In genomic region chr4:63260506-63260905, GRCm38 (mm10) we compare ENCODE assay signal across 16 mouse cellular contexts. TPM values are rescaled to one million over a fixed set of nuclear protein-coding genes. Genes with fewer than 3 reads are reported as not detected.
DNase-seq lines count a peak whose midpoint lies in the region; ATAC-seq lines count a peak whose summit lies in the region.
"Had no signal": no experiment of that assay in that cellular context is flagged by ENCODE, and none has a peak within 500 bp of the region (broad histone marks: within the 10 kb centered on the region; RNA-seq: fewer than 3 reads in every experiment).

No protein-coding gene starts in this region.

- H3K4me1 ChIP-seq in forebrain, embryonic 14.5 days (ENCODE audit: control insufficient read depth, insufficient read depth, low read length) = no peaks in the 10 kb centered on the region
- peaks cover 20% of the 10 kb centered on the region for H3K4me1 ChIP-seq in forebrain, embryonic 10.5 days
- no peaks in the 10 kb centered on the region for H3K4me1 ChIP-seq in hindbrain, embryonic 15.5 days (replicated peaks)
- H3K4me1 ChIP-seq in hindbrain, embryonic 12.5 days = peaks cover 11% of the 10 kb centered on the region
- H3K4me1 ChIP-seq in megakaryocyte, embryonic 14.5 days = no peaks in the 10 kb centered on the region

- no peaks in the 10 kb centered on the region for H3K9me3 ChIP-seq in forebrain, embryonic 14.5 days (replicated peaks; ENCODE audit: control insufficient read depth, low read length)
- no peaks in the 10 kb centered on the region for H3K9me3 ChIP-seq in forebrain, embryonic 10.5 days
- H3K9me3 ChIP-seq in hindbrain, embryonic 15.5 days = no peaks in the 10 kb centered on the region
- no peaks in the 10 kb centered on the region for H3K9me3 ChIP-seq in hindbrain, embryonic 12.5 days (replicated peaks)
- H3K9me3 ChIP-seq in megakaryocyte, embryonic 14.5 days = no peaks in the 10 kb centered on the region

- H3K4me3 ChIP-seq in forebrain, embryonic 14.5 days (ENCODE audit: low read depth, low read length) = no peak overlapping the region
- no peak overlapping the region for H3K4me3 ChIP-seq in forebrain, embryonic 10.5 days
- no peak overlapping the region for H3K4me3 ChIP-seq in hindbrain, embryonic 15.5 days
- no peak overlapping the region for H3K4me3 ChIP-seq in hindbrain, embryonic 12.5 days
- H3K4me3 ChIP-seq in megakaryocyte, embryonic 14.5 days (replicated peaks) = peak overlapping the region; percentile 3
- H3K4me3 ChIP-seq: gastrocnemius, adult 2 months; layer of hippocampus, adult 2 months had no signal

- no peak overlapping the region for H3K9ac ChIP-seq in forebrain, embryonic 14.5 days (ENCODE audit: low read length)
- H3K9ac ChIP-seq in hindbrain, embryonic 15.5 days = no peak overlapping the region
- H3K9ac ChIP-seq in hindbrain, embryonic 12.5 days = no peak overlapping the region
- H3K9ac ChIP-seq: liver, embryonic 14.5 days had no signal

- no peaks in the 10 kb centered on the region for H3K36me3 ChIP-seq in forebrain, embryonic 14.5 days (ENCODE audit: control insufficient read depth, insufficient read depth, low read length)
- H3K36me3 ChIP-seq in forebrain, embryonic 10.5 days (replicated peaks) = peaks cover 15% of the 10 kb centered on the region
- no peaks in the 10 kb centered on the region for H3K36me3 ChIP-seq in hindbrain, embryonic 15.5 days
- no peaks in the 10 kb centered on the region for H3K36me3 ChIP-seq in hindbrain, embryonic 12.5 days
- H3K36me3 ChIP-seq in megakaryocyte, embryonic 14.5 days (replicated peaks; ENCODE audit: low read length) = no peaks in the 10 kb centered on the region

- no peak overlapping the region for H3K27ac ChIP-seq in forebrain, embryonic 14.5 days (ENCODE audit: low read depth, low read length)
- no peak overlapping the region for H3K27ac ChIP-seq in forebrain, embryonic 10.5 days
- H3K27ac ChIP-seq in hindbrain, embryonic 15.5 days (replicated peaks) = no peak overlapping the region
- no peak overlapping the region for H3K27ac ChIP-seq in hindbrain, embryonic 12.5 days
- H3K27ac ChIP-seq: gastrocnemius, adult 2 months; layer of hippocampus, adult 2 months; liver, embryonic 14.5 days had no signal

- WGBS in forebrain, embryonic 14.5 days = 72% methylated on average over 10 of the region's 10 CpGs
- 95% methylated on average over 10 of the region's 10 CpGs for WGBS in forebrain, embryonic 10.5 days
- WGBS in hindbrain, embryonic 15.5 days = 75% methylated on average over 10 of the region's 10 CpGs
- 87% methylated on average over 10 of the region's 10 CpGs for WGBS in hindbrain, embryonic 12.5 days

- no peak overlapping the region for H3K4me2 ChIP-seq in forebrain, embryonic 14.5 days (ENCODE audit: low read length)
- H3K4me2 ChIP-seq in hindbrain, embryonic 15.5 days = no peak overlapping the region
- H3K4me2 ChIP-seq in hindbrain, embryonic 12.5 days (replicated peaks) = no peak overlapping the region

- ATAC-seq in forebrain, embryonic 14.5 days = 0 out of 2 replicates have a peak, but pooled peaks have one; percentile 21
- peak; percentile 25; the same call in 1 of the 2 replicates for ATAC-seq in hindbrain, embryonic 15.5 days (ENCODE audit: low FRiP score, low read depth)
- ATAC-seq in hindbrain, embryonic 12.5 days (ENCODE audit: low FRiP score) = no peak
- ATAC-seq in megakaryocyte, adult 5-6 weeks (ENCODE audit: poor library complexity, severe bottlenecking) = no peak

- no peaks in the 10 kb centered on the region for H3K27me3 ChIP-seq in forebrain, embryonic 14.5 days (replicated peaks; ENCODE audit: control insufficient read depth, insufficient read depth, low read length)
- H3K27me3 ChIP-seq in forebrain, embryonic 10.5 days (ENCODE audit: poor library complexity, severe bottlenecking) = no peaks in the 10 kb centered on the region
- H3K27me3 ChIP-seq in hindbrain, embryonic 15.5 days = no peaks in the 10 kb centered on the region
- H3K27me3 ChIP-seq in hindbrain, embryonic 12.5 days = no peaks in the 10 kb centered on the region
- H3K27me3 ChIP-seq in megakaryocyte, embryonic 14.5 days (replicated peaks) = peaks cover 22% of the 10 kb centered on the region

- DNase-seq in forebrain, embryonic 14.5 days (ENCODE audit: low spot score) = peak; percentile 23
- DNase-seq in forebrain, embryonic 10.5 days (ENCODE audit: extremely low spot score, low spot score) = no peak
- no peak for DNase-seq in spleen, postnatal 14 days (ENCODE audit: low spot score in 2 of 2)
- no peak for DNase-seq in ovary, postnatal 36 days (ENCODE audit: low spot score)
- DNase-seq: adrenal gland, adult 2 months; cerebellum, postnatal 10 days; gastrocnemius, adult 2 months; kidney, adult 9 months; retina, postnatal 1 day; thymus, postnatal 4 days had no signal

RNA-seq across cellular contexts. Expression of gene Col27a1, which starts 46.7 kb away (rescaled TPM):
- polyA plus RNA-seq in forebrain, embryonic 14.5 days (2014; fragmentation: Nextera tagmentation; extraction: Ambion mirVana) = 0.57 and 1.0 TPM in 2 replicates
- polyA plus RNA-seq in forebrain, embryonic 10.5 days (2016; fragmentation: Nextera tagmentation; extraction: Ambion mirVana) = 2.8 and 3.1 TPM in 2 replicates
- 2.2 and 3.3 TPM in 2 replicates for polyA plus RNA-seq in hindbrain, embryonic 15.5 days (2015; fragmentation: Nextera tagmentation; extraction: Ambion mirVana)
- polyA plus RNA-seq in hindbrain, embryonic 12.5 days (2016; fragmentation: Nextera tagmentation; extraction: Ambion mirVana) = 10.5 and 11.5 TPM in 2 replicates
- polyA plus RNA-seq in megakaryocyte, embryonic 14.5 days (2012; ENCODE audit: insufficient read depth, low replicate concordance) = not detected in 2 replicates
- total RNA-seq in megakaryocyte, adult 5-6 weeks (2015) = 0.23 and 0.42 TPM in 2 replicates
- 0.24 and 0.44 TPM in 2 replicates for total RNA-seq in megakaryocyte, adult 5-6 weeks (2017)

Comparison
In these comparisons a context has a peak if more than half of its experiments do, and no peak if none do; other contexts are left out.
1. ATAC-seq: peak in forebrain, embryonic 14.5 days (single experiment) and hindbrain, embryonic 15.5 days (single experiment); none in hindbrain, embryonic 12.5 days (single experiment) and megakaryocyte, adult 5-6 weeks (single experiment).